Mouse (Mus musculus): ENCODE measurements around the gene Gpr65.

- TF ChIP-seq CTCF (IDR thresholded peaks at IDR 0.05; ENCODE audit: control insufficient read depth, insufficient read depth, insufficient read length) (no peak), MAX (IDR thresholded peaks at IDR 0.05) (no peak), CEBPB (IDR thresholded peaks at IDR 0.05; ENCODE audit: low read depth) (no peak)
Measured at GRCm38 (mm10) chr12:98303013-98303412, 34.6 kb downstream of the Gpr65 start.
